Mouse (Mus musculus) colon, adult 2 months (tissue): ENCODE measurements around the gene Abcb10. TPM values are rescaled to one million over a fixed set of nuclear protein-coding genes. Genes with fewer than 3 reads are reported as not detected.

Experiments
- polyA plus RNA-seq: library from polyadenylated mRNA; depleted of rRNA; stranded (reverse); fragments of >200 nt; gene quantifications from 2 replicates; pipeline ENCODE4 v1.2.3, GENCODE M21; 2012; rRNA removed

Gene Abcb10
- 14.3 and 14.4 TPM in 2 replicates for polyA plus RNA-seq

DNA sequence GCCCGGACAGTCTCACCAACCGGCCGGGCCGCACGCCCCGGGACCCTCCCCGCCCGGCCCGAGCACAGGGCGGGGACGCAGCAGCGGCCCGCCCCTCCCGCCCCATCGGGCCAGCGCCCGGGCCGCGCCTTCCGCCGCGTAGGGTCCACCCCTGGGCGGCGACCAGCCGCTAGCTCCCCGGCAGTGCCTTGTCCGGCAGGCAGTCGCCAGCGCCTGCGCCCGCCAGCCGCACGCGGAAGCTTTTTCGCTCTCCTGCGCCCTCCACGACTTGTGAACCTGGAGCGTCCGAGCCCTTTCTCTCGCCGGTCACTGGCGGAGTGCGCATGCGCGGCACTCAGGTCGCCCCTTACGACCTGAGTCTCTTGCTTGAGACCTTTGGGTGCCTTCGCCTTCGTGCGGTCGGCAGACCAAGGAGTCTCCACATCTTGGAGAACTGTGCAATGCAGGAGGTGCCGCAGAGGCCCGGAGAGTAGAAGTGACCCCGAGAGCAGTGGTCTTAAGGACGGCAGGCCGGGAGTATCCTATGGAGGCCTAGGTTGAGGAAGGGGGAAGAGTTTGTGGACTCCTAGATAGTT is at the start of gene Abcb10:
Gene Abcb10, minus strand, starts transcription at position 297 of the 575 bp plus-strand sequence.

DNA sequence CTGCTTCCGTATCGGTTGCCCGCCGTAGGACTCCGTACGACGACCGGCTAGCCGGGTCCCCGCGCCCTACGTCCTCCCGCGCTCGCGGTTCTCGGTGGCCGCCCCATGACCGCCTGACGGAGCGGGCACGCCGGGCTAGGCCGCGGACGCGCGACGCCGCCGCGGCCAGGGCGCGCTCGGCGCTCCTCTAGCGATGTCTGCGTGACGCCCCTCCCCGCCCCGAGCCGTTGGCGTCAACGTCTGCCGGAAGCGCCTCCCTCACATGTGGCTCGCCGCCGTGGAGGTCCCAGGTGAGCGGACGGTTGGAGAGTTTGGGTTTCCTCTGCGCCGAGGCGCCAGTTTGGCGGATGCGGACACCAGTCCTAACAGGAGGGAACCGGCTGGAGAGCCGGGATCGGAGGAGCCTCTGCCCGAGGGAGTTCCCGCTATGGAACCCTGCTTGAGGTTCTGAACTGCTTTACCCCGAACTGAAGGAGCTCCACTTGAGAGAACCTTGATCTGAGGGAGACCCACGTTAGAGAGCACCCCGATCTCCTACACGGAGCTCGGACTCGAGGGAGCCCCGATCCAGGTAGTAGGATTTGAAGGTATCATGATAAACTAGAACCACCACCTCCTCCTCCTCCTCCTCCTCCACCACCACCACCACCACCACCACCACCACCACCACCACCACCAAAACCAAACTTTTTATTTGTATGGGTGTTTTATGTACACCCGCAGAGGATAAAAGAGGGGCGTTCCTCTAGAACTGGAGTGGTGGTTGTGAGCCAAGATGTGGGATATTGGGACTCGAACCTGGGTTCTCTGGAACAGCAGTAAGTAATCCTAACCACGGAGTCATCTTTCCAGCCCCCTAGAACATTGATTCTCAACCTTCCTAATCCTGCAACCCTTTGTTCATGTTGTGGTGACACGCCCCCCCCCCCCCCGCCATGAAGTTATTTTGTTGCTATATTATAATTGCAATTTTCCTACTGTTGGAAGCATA is 38.6 kb upstream of the Abcb10 start, which contains the start of the genes Taf5l and Urb2:
Gene Taf5l, minus strand, starts transcription at position 161 of the 991 bp plus-strand sequence.
Gene Urb2, plus strand, starts transcription at position 272 of the 991 bp plus-strand sequence.

DNA sequence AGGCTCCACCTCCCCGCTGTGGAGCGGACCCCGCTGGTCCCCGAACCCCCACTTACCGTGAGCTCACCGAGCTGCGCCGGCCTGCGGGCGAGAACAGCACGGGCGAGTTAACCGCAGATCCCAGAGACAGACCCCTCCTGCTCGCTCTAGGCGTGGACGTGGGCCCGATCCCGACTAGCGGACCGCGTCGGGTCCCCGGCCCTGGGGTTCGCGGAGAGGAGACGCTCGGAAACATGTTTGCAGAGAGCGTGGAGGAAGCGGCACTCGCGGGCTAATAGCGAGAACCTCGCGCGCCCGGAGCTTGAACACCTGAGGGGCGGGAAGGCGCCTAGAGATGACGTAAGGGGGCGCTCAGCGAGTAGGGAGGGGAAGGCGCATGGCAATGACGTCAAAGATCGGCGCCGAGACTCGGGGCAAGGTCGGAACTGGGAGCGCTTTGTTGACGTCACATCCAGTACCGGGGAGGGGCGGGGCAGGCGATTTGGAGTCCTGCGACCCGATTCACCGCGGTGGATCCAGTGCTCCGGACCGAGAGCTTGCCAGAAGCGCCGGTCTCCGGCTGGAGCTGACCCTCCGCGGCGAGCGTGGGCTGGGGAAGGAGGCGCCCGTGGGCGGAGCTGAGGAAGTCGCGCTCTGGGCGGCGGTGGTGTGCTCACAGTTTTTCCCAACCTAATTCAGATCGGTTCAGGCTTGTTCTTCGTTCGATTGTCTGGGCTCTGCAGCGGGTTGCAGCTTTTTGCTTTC is 33.8 kb downstream of the Abcb10 start, which contains the start of gene Nup133:
Gene Nup133, minus strand, starts transcription at position 324 of the 744 bp plus-strand sequence.

Other genes with a start within 250 kb of the Abcb10 start
- gene Rab4a, start 177.1 kb downstream of the Abcb10 start, polyA plus RNA-seq: 32.7 and 33.4 TPM in 2 replicates
- 0.87 and 1.0 TPM in 2 replicates for gene Ccsap, start 122.9 kb downstream of the Abcb10 start, polyA plus RNA-seq
- 9.3 and 37.2 TPM in 2 replicates for gene Acta1, start 88.4 kb downstream of the Abcb10 start, polyA plus RNA-seq
- 4.9 and 6.9 TPM in 2 replicates for gene Nup133, start 33.9 kb downstream of the Abcb10 start, polyA plus RNA-seq
- gene Taf5l, start 38.3 kb upstream of the Abcb10 start, polyA plus RNA-seq: 33.5 and 34.3 TPM in 2 replicates
- gene Urb2, start 38.4 kb upstream of the Abcb10 start, polyA plus RNA-seq: 3.4 and 3.8 TPM in 2 replicates
- 19.3 and 23.5 TPM in 2 replicates for gene Galnt2, start 248.3 kb upstream of the Abcb10 start, polyA plus RNA-seq